Mouse (Mus musculus): ENCODE results near the gene Gm10097.

DNA sequence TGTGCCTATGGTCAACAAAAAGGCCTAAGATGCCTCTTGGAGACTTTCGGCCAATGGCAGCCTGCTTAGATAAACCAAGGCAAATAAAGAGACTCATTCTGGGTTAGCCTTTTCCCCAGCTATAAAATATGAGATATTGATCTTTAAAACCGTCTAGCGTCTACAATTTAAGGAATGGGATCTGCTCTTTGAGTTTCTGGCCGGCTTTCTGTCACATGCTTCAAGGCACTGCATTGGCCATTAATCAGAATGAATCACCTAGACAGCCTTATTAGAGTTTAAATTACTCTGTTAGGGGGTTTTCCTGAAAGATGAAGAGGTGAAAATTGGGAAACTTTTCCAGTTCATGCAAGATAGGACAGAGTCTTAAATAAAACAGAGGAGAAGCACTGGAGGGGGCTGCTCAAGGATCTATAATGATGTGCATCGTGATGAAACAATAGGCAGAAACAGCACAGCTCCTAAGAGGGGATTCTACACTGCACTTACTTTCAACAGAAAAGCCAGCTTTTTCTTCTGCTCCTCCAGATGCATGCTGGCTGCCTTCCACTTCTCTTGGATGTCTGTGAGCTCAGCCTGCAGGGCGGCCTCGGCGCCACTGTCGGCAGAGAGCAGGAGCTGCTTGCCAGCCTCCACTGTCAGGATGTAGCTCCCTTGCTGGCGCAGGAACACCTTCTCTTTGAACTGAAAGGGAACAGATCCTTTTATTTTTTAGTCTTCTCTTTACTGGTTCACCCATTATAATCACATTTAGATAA is 28.2 kb downstream of the Gm10097 start:
- TF ChIP-seq CTCF (IDR thresholded peaks at IDR 0.05; ENCODE audit: borderline replicate concordance, extremely low read depth, insufficient read depth, insufficient read length) (no peak), POLR2A (IDR thresholded peaks at IDR 0.05; ENCODE audit: borderline replicate concordance, extremely low read depth, insufficient read depth, insufficient read length, poor library complexity, severe bottlenecking) (no peak)
